Mouse (Mus musculus) embryonic fibroblast, embryonic 13.5 days (primary cell): ENCODE measurements around the gene Lgr4. TPM values are rescaled to one million over a fixed set of nuclear protein-coding genes. Genes with fewer than 3 reads are reported as not detected.

Experiments used
- H3K27ac ChIP-seq: 2 replicates; pipeline ENCODE4 v1.5.1; 2012; ENCODE audit warnings: low read length, control low read depth, inconsistent platforms; ENCODE audit not compliant: insufficient read depth
- H3K4me1 ChIP-seq: 2 replicates; pipeline ENCODE4 v1.6.1; 2011; ENCODE audit warnings: low read length; ENCODE audit not compliant: control insufficient read depth, insufficient read depth
- H3K4me3 ChIP-seq: 2 replicates; pipeline ENCODE4 v1.5.1; 2011; ENCODE audit warnings: mild to moderate bottlenecking, control low read depth, low read length; ENCODE audit not compliant: insufficient read depth
- CTCF ChIP-seq: IDR thresholded peaks from 2 replicates; pipeline ENCODE4 v1.5.1; 2011; ENCODE audit warnings: mild to moderate bottlenecking, control low read depth, low read length, moderate library complexity, borderline replicate concordance; ENCODE audit not compliant: insufficient read depth
- POLR2A ChIP-seq: IDR thresholded peaks from 2 replicates; pipeline ENCODE4 v1.6.1; 2011; ENCODE audit warnings: low read depth, mild to moderate bottlenecking, control low read depth, low read length, moderate library complexity
- polyA plus RNA-seq: library from polyadenylated mRNA; stranded (reverse); fragments of >200 nt; gene quantifications from 2 replicates; pipeline ENCODE4 v1.2.4, GENCODE M21; 2011; ENCODE audit warnings: low read depth; ENCODE audit not compliant: missing spikeins, insufficient read length

Gene Lgr4
- polyA plus RNA-seq, 1 experiment, result 40.3 TPM

DNA sequence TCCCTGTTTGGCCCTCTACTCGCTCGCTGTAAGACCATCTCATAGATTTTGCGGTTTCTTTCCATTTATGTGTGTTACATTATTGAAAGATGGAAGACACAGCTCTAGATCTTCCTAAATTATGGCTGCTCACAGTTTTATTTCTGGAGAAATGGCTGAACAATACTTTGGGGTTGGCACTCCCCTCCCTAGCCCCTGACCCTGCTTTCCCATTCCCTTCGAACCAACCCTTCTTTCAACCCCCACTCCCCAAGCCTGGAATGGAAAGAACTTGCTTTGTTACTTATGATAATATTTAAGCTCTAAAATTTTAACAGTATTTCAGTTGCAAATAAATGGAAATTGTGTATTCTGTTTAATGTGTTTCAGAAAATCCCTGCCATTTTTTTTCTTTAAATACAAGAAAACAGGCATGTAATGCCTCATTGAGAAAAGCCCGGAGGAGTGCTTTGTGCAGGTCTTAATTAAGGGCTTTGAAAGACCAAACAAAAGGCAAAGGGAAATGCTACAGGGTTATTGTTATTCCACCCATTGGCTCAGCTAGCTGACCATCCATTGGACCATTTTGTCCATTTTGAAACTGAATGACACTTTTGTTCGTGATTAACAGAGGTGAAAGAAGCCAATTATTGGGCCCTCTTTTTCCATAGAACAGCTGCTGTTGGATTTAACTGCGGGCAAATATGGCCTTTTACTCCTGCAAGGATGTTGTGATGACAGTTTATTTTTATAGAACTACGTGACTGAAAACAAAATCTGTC, 25.5 kb downstream of the Lgr4 start:
- H3K27ac ChIP-seq, result no peak overlapping the region
- no peak overlapping the region for H3K4me3 ChIP-seq
- TF ChIP-seq POLR2A, result no peak
- TF ChIP-seq CTCF, result no peak
- H3K4me1 ChIP-seq, result no peaks in the 10 kb centered on the region

DNA sequence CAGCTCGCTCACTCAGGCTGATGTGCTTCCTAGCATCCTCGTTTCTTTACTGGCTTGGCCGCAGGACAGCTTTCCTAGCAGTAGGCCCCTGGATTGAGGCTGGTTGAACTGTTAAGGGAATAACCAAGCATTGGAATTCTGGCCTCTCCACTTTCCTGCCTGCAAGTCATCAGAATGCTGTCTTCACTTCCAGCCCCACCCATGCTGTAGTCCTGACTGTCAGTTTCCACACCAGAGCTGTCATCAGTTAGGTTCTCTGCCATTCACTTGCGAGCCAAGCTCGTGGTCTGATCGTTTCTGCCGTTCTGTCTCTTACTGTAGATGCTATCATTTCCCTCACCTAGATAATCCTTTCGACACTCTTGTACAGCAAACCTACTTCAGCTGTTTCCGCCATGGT, 27.5 kb downstream of the Lgr4 start:
- Histone ChIP-seq H3K27ac (no peak overlapping the region), H3K4me1 (no peaks in the 10 kb centered on the region), H3K4me3 (no peak overlapping the region)
- TF ChIP-seq CTCF (no peak), POLR2A (no peak)

DNA sequence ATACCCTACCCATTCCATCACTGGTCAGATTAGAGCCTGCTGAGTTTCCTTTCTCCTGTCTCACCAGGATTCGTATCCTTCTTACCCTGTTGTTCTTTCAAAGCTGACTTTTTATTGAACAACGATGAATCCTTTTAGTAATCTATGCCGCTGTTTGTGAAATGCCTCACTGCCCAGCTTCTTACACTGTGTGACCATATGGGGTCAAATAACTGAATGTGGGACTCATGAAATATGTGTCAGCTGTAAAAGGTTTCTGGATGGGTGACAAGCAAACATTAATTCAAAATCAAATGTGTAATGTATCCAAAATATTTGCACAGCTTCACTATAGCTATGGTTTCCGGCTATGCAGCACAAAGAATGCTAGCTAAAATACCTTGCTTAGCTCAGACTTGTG, 28.1 kb downstream of the Lgr4 start:
- Histone ChIP-seq H3K27ac (no peak overlapping the region), H3K4me3 (no peak overlapping the region), H3K4me1 (no peaks in the 10 kb centered on the region)
- TF ChIP-seq CTCF (no peak), POLR2A (no peak)

DNA sequence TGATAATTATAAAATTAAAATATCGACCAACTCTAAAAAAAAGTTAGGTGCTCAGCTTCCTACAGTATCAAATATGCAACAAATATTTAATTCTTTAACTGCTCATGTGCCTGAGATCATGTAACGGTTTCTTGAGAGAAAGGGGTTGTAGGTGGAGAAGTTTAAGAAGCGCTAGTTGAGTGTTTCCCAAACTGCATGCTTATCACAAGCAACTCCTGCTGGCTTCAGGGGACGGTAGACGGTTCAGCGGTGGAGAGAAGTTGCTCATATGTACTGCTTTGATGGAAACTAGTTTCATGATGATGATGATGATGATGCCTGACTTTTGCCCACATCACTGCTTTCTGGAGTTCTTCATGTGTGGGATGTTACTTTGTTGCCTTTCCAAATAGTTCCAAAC, 29.0 kb downstream of the Lgr4 start:
- Histone ChIP-seq H3K4me1 (no peaks in the 10 kb centered on the region), H3K27ac (no peak overlapping the region), H3K4me3 (no peak overlapping the region)
- TF ChIP-seq POLR2A (no peak), CTCF (no peak)

DNA sequence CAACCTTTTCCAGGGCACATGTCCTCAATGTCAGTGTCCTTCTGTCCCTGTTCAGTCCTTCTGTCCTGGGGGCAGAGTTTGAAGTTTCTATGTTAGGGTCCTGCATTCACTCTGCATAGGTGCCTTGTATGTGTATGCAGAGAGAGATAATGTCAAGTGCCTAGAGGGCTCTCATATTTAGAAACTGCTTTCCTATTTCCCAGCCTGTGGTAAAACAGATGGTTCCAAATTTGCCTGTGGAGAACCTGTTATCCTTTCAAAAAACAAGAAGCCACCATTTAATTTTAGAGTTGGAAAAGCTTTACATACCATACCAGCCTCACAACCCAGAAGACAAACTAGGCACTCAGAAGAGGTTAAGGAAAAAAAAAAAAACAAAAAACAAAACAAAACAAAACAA, 32.1 kb downstream of the Lgr4 start:
- H3K4me3 ChIP-seq, result no peak overlapping the region
- TF ChIP-seq POLR2A (no peak), CTCF (no peak)
- H3K27ac ChIP-seq, result no peak overlapping the region
- peaks cover 3% of the 10 kb centered on the region; the same call in 1 of the 2 replicates for H3K4me1 ChIP-seq

DNA sequence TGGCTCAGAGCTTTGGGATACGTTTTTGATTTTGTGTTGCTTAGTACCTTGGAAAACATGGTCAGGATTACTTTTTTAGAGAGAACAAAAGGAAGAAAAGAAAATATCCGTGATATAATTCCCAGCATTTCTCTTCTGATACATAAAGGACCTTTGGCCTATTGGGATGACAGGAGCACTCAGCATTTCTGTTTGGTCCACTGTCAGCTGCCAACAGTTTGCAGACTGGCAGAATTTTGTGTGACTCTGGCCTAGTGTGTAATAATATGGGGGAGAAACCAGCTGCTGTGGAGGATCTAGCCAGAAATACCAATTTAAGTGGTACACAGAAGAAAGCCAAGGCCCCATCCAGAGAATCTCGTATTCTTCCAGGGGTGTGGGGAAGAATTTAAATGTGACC, 32.9 kb downstream of the Lgr4 start:
- no peak overlapping the region for H3K27ac ChIP-seq
- TF ChIP-seq POLR2A, result no peak
- no peak for TF ChIP-seq CTCF
- peaks cover 8% of the 10 kb centered on the region for H3K4me1 ChIP-seq
- no peak overlapping the region for H3K4me3 ChIP-seq

DNA sequence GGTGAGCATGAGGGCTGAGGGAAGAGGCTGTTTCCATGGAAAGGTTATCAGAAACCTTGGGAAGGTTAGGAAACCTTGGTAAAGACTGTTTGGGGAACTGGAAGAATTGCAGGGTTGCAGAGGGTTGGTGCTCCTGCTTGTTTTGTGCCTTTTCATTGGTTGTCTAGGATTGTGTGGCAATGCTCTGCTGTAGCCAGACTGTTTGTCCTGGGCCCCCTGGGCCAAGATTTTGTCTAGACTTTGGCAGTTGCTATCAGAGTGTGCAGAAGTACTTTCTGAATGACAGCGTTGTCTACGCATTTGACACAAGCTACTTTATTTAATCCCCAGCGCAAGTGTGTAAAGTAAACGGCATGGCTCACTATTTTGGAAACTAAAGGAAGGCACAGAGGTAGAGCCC, 33.6 kb downstream of the Lgr4 start:
- no peak for TF ChIP-seq CTCF
- H3K4me1 ChIP-seq, result peaks cover 9% of the 10 kb centered on the region
- H3K27ac ChIP-seq, result no peak overlapping the region

DNA sequence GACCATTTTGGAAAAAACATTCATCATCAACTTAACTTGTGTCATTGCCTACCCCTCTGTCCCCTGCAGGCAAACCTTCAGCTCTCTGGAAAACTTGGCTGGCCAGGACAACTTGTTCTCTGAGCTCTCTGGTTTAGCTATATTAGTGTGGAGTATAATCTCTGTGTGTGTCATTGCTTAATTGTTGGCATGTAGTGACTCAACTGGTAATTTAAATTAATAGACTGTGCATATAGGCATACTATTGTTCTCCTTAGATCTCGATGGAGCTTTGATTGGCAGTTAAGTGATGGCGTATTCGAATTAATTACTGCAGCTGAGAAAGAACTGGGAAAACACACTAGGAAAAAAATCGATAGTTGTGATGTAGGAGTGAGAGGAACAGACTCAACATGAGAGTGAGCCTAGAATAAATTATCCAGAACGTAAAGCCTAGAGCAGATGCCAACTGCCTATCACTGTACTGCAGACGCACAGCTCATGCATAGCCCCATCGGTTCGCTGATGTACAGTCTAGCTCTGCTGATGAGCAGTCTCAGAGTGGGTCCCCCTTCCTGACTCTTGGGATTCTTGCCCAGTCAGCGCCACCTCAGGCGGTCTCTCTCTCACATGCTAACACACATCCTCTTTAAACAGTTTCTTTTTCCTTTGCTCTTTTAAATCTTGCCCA, 35.7 kb downstream of the Lgr4 start:
- H3K4me1 ChIP-seq, result peaks cover 9% of the 10 kb centered on the region
- H3K4me3 ChIP-seq, result no peak overlapping the region
- H3K27ac ChIP-seq, result no peak overlapping the region
- TF ChIP-seq POLR2A (no peak), CTCF (no peak)

More for the DNA sequence above, 33.6 kb downstream of the Lgr4 start:
- H3K4me3 ChIP-seq, result no peak overlapping the region

DNA sequence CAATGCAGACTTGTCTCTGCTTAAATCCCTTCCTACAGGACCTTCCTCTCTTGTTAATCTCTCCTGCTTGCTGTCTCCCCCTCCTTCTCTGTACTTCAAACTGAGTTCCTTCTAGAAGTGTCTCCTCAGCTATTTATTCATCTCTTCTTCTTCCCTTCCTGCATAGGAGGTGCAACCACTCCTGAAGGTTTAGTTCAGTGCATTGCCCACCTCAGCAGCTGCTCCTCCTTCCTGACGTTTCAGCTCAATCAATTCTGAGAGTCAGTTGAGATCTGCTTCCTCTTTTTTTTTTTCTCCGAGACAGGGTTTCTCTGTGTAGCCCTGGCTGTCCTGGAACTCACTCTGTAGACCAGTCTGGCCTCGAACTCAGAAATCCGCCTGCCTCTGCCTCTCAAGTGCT, 36.4 kb downstream of the Lgr4 start:
- TF ChIP-seq CTCF (no peak), POLR2A (no peak)
- H3K4me3 ChIP-seq, result no peak overlapping the region
- peaks cover 11% of the 10 kb centered on the region for H3K4me1 ChIP-seq
- no peak overlapping the region for H3K27ac ChIP-seq

DNA sequence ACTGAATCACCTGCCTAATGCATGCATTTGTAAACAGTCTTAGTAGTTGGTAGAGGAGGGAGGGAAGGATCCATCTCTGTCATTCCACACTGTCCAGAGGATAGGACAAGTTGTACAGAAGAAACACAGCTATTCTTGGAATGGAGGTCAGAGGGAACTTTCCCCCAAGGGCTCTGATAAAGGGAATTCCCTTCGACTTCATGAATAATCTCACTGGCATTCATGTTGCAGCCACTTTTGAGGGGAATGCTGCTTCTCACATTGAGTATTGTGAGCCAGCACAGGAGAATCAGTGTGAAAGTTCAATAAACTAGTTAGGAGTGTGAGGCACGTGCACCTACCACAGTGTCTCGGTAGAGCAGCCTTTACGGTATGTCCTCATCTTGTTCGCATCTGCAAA, 37.6 kb downstream of the Lgr4 start:
- H3K4me1 ChIP-seq, result peaks cover 14% of the 10 kb centered on the region
- no peak overlapping the region for H3K4me3 ChIP-seq
- TF ChIP-seq CTCF (no peak), POLR2A (no peak)
- no peak overlapping the region for H3K27ac ChIP-seq
